Mouse (Mus musculus): ENCODE results near the gene Mcu.

The Mcu gene

GRCm38 (mm10) chr10:59613276-59613675 lies 3.2 kb downstream of the Mcu start:
- in situ Hi-C loops (cut with MseI, MboI): no loop called here

- in situ Hi-C loops (cut with MseI, MboI): no loop called here
These were observed 11.5 kb downstream of the Mcu start for GRCm38 (mm10) chr10:59604879-59605464.

GRCm38 (mm10) chr10:59603843-59604242 lies 12.6 kb downstream of the Mcu start:
- in situ Hi-C loops (cut with MseI, MboI): no loop called here

GRCm38 (mm10) chr10:59602891-59603290 lies 13.6 kb downstream of the Mcu start:
- in situ Hi-C loops (cut with MseI, MboI): no loop called here

GRCm38 (mm10) chr10:59602043-59602442 lies 14.4 kb downstream of the Mcu start:
- in situ Hi-C loops (cut with MseI, MboI): no loop called here

- in situ Hi-C loops (cut with MseI, MboI): no loop called here
These were observed 16.0 kb downstream of the Mcu start for GRCm38 (mm10) chr10:59600516-59600915.

GRCm38 (mm10) chr10:59593826-59594570 lies 22.5 kb downstream of the Mcu start:
- in situ Hi-C loops (cut with MseI, MboI): no loop called here

- in situ Hi-C loops (cut with MseI, MboI): no loop called here
These were observed 25.9 kb downstream of the Mcu start for GRCm38 (mm10) chr10:59590606-59591005.

GRCm38 (mm10) chr10:59589856-59590255 lies 26.6 kb downstream of the Mcu start:
- in situ Hi-C loops (cut with MseI, MboI): no loop called here

- in situ Hi-C loops (cut with MseI, MboI): no loop called here
These were observed 27.1 kb downstream of the Mcu start for GRCm38 (mm10) chr10:59589420-59589819.

- in situ Hi-C loops (cut with MseI, MboI): no loop called here
These were observed 28.4 kb downstream of the Mcu start for GRCm38 (mm10) chr10:59588135-59588534.

- in situ Hi-C loops (cut with MseI, MboI): no loop called here
These were observed 29.7 kb downstream of the Mcu start for GRCm38 (mm10) chr10:59586821-59587220.

GRCm38 (mm10) chr10:59585621-59586020 lies 30.9 kb downstream of the Mcu start:
- in situ Hi-C loops (cut with MseI, MboI): no loop called here

- in situ Hi-C loops (cut with MseI, MboI): no loop called here
These were observed 34.5 kb downstream of the Mcu start for GRCm38 (mm10) chr10:59581826-59582543.

- in situ Hi-C loops (cut with MseI, MboI): no loop called here
These were observed 35.8 kb downstream of the Mcu start for GRCm38 (mm10) chr10:59580593-59581149.

GRCm38 (mm10) chr10:59579645-59580044 lies 36.8 kb downstream of the Mcu start:
- in situ Hi-C loops (cut with MseI, MboI): no loop called here

- in situ Hi-C loops (cut with MseI, MboI): no loop called here
These were observed 38.4 kb downstream of the Mcu start for GRCm38 (mm10) chr10:59577871-59578801.

GRCm38 (mm10) chr10:59576305-59576704 lies 40.2 kb downstream of the Mcu start:
- in situ Hi-C loops (cut with MseI, MboI): no loop called here

GRCm38 (mm10) chr10:59571964-59572363 lies 44.5 kb downstream of the Mcu start:
- in situ Hi-C loops (cut with MseI, MboI): no loop called here

- in situ Hi-C loops (cut with MseI, MboI): no loop called here
These were observed 45.2 kb downstream of the Mcu start for GRCm38 (mm10) chr10:59571273-59571672.

GRCm38 (mm10) chr10:59570780-59571179 lies 45.7 kb downstream of the Mcu start:
- in situ Hi-C loops (cut with MseI, MboI): no loop called here
